Mouse (Mus musculus): ENCODE results near the gene Cdcp2. TPM values are rescaled to one million over a fixed set of nuclear protein-coding genes. Genes with fewer than 3 reads are reported as not detected.

The Cdcp2 gene
- total RNA-seq, 1 experiment, result 0.09 TPM

DNA sequence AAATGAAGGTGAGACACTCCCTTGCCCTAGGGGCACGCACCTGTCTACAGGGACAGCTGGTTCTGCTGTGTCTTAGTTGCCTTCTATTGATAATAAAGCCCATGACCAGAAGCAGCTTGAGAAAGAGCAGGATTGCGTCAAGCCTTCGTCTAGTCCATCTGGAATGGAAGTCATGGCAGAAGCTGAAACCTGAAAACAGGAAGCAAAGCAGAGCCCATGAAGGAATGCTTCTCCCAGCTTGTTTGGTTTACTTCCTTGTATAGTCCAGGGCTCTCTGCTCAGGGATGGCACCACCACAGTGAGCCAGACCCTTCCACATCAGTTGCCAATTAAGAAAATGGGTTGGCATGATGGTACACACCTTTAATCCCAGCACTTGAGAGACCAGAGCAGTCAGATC, 14.5 kb upstream of the Cdcp2 start:
- Histone ChIP-seq H3K4me1 (ENCODE audit: control insufficient read depth in 2 of 2, insufficient read depth in 2 of 2, low read length in 2 of 2, poor library complexity in 1 of 2) (peaks cover 0 to 2% of the 10 kb centered on the region in 2 experiments; a peak in 1 of 4 replicates), H3K27ac (ENCODE audit: insufficient read depth, low read depth, low read length, poor library complexity, severe bottlenecking) (no peak overlapping the region), H3K9me3 (ENCODE audit: control insufficient read depth, insufficient read depth, low read depth, low read length) (no peaks in the 10 kb centered on the region), H3K9ac (ENCODE audit: insufficient read depth, low read depth, low read length, poor library complexity, severe bottlenecking) (no peak overlapping the region), H3K36me3 (ENCODE audit: control insufficient read depth, insufficient read depth, low read length, poor library complexity, severe bottlenecking) (no peaks in the 10 kb centered on the region), H3K4me3 (ENCODE audit: insufficient read depth in 1 of 2, low read depth in 1 of 2, low read length in 2 of 2, poor library complexity in 1 of 2, severe bottlenecking in 1 of 2) (no peak overlapping the region)
- no peak for TF ChIP-seq HCFC1 (IDR thresholded peaks at IDR 0.05; ENCODE audit: borderline replicate concordance, insufficient read depth, low read length)
- TF ChIP-seq CHD2 (IDR thresholded peaks at IDR 0.05; ENCODE audit: low read depth, low read length), result no peak
- in situ Hi-C loops (cut with MboI; ENCODE audit: low sequenced_read_pairs in 2 of 2, unreplicated experiment in 2 of 2), result no loop called here
- no peak for DNase-seq (ENCODE audit: low read depth, low spot score)

DNA sequence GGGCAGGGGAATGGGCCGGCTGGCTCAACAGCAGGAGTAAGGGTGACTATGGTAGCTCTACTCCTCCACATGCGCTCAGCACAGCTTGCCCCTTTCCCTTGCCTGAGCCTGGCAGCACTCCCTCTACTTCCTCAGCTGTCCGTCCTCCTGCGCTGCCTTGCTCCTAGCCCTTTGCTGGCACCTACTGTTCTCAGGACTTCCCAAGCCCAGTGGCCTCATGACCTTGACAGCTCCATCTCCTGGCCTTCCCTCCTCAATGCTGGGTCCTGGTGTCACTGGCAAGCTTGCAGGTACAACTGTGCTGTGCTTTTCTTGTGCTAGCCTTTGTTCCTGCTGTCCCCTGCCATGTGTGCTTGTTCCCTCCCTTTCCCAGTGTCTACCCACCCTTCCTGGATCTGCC, 13.6 kb upstream of the Cdcp2 start:
- H3K4me1 ChIP-seq (ENCODE audit: control insufficient read depth in 2 of 2, insufficient read depth in 2 of 2, low read length in 2 of 2, poor library complexity in 1 of 2), result peaks cover 0 to 2% of the 10 kb centered on the region in 2 experiments; a peak in 1 of 4 replicates
- H3K27ac ChIP-seq (ENCODE audit: insufficient read depth, low read depth, low read length, poor library complexity, severe bottlenecking), result no peak overlapping the region
- H3K9ac ChIP-seq (ENCODE audit: insufficient read depth, low read depth, low read length, poor library complexity, severe bottlenecking), result no peak overlapping the region
- H3K9me3 ChIP-seq (ENCODE audit: control insufficient read depth, insufficient read depth, low read depth, low read length), result no peaks in the 10 kb centered on the region
- no peak overlapping the region for H3K4me3 ChIP-seq (ENCODE audit: insufficient read depth in 1 of 2, low read depth in 1 of 2, low read length in 2 of 2, poor library complexity in 1 of 2, severe bottlenecking in 1 of 2)
- H3K36me3 ChIP-seq (ENCODE audit: control insufficient read depth, insufficient read depth, low read length, poor library complexity, severe bottlenecking), result no peaks in the 10 kb centered on the region
- in situ Hi-C loops (cut with MboI; ENCODE audit: low sequenced_read_pairs in 2 of 2, unreplicated experiment in 2 of 2), result no loop called here
- DNase-seq (ENCODE audit: low read depth, low spot score), result no peak
- TF ChIP-seq HCFC1 (IDR thresholded peaks at IDR 0.05; ENCODE audit: borderline replicate concordance, insufficient read depth, low read length) (no peak), ZNF384 (IDR thresholded peaks at IDR 0.05; ENCODE audit: low read depth, low read length) (no peak), CHD2 (IDR thresholded peaks at IDR 0.05; ENCODE audit: low read depth, low read length) (no peak), MAFK (IDR thresholded peaks at IDR 0.05; ENCODE audit: insufficient read depth, low read depth, low read length) (no peak), ZC3H11A (IDR thresholded peaks at IDR 0.05; ENCODE audit: borderline replicate concordance, low read depth, low read length) (no peak)

DNA sequence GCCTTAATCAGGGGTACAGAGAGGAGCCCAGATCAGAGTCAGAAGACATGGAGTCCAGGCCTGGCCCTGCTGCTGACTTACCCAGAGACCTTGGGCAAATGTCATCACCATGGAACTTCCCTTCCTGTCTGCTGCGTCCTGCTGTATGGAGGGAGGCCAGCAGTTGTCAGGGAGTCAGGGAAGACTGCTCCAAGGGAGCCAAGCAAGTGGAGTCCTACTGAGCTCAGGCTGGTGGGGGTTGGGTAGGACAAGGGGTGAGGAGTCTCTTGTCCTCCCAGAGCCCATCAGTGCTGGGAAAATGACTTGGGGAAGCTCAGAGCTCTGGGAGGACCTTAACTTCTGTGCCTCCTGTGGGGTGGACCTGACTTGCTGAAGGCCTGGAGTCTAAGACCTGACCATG, 12.3 kb upstream of the Cdcp2 start:
- no peaks in the 10 kb centered on the region for H3K9me3 ChIP-seq (ENCODE audit: control insufficient read depth, insufficient read depth, low read depth, low read length)
- peaks cover 0 to 2% of the 10 kb centered on the region in 2 experiments; a peak in 1 of 4 replicates for H3K4me1 ChIP-seq (ENCODE audit: control insufficient read depth in 2 of 2, insufficient read depth in 2 of 2, low read length in 2 of 2, poor library complexity in 1 of 2)
- no peak overlapping the region for H3K9ac ChIP-seq (ENCODE audit: insufficient read depth, low read depth, low read length, poor library complexity, severe bottlenecking)
- no peak overlapping the region for H3K4me3 ChIP-seq (ENCODE audit: insufficient read depth in 1 of 2, low read depth in 1 of 2, low read length in 2 of 2, poor library complexity in 1 of 2, severe bottlenecking in 1 of 2)
- no peaks in the 10 kb centered on the region for H3K36me3 ChIP-seq (ENCODE audit: control insufficient read depth, insufficient read depth, low read length, poor library complexity, severe bottlenecking)
- H3K27ac ChIP-seq (ENCODE audit: insufficient read depth, low read depth, low read length, poor library complexity, severe bottlenecking), result no peak overlapping the region
- no peak for DNase-seq (ENCODE audit: low read depth, low spot score)
- TF ChIP-seq ZC3H11A (IDR thresholded peaks at IDR 0.05; ENCODE audit: borderline replicate concordance, low read depth, low read length), result no peak
- no peak for TF ChIP-seq CHD2 (IDR thresholded peaks at IDR 0.05; ENCODE audit: low read depth, low read length)
- TF ChIP-seq ZNF384 (IDR thresholded peaks at IDR 0.05; ENCODE audit: low read depth, low read length), result no peak
- TF ChIP-seq MAFK (IDR thresholded peaks at IDR 0.05; ENCODE audit: insufficient read depth, low read depth, low read length), result no peak
- TF ChIP-seq HCFC1 (IDR thresholded peaks at IDR 0.05; ENCODE audit: borderline replicate concordance, insufficient read depth, low read length), result no peak
- in situ Hi-C loops (cut with MboI; ENCODE audit: low sequenced_read_pairs in 2 of 2, unreplicated experiment in 2 of 2), result no loop called here

DNA sequence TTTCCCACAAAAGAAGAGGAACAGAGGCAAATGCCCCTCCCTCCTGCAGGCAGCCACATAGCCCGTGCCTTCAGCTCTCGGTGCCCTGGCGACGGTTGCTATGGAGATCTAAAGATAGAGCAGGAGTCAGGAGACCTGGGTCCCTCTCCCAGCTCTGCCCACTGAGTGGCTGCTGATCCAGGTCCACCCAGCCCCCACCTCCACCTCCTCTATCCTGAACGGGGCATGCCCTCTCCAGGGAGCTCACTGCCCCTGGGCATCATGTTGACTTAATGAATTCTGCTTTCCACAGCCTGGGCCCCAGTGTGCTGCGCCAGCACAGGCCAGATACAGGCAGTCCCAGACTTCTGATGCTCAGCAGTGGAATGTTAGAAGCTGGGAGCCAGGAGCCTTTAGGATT, 11.8 kb upstream of the Cdcp2 start:
- Histone ChIP-seq H3K27ac (ENCODE audit: insufficient read depth, low read depth, low read length, poor library complexity, severe bottlenecking) (no peak overlapping the region), H3K9me3 (ENCODE audit: control insufficient read depth, insufficient read depth, low read depth, low read length) (no peaks in the 10 kb centered on the region), H3K4me1 (ENCODE audit: control insufficient read depth in 2 of 2, insufficient read depth in 2 of 2, low read length in 2 of 2, poor library complexity in 1 of 2) (peaks cover 0 to 2% of the 10 kb centered on the region in 2 experiments; a peak in 1 of 4 replicates), H3K4me3 (ENCODE audit: insufficient read depth in 1 of 2, low read depth in 1 of 2, low read length in 2 of 2, poor library complexity in 1 of 2, severe bottlenecking in 1 of 2) (no peak overlapping the region), H3K9ac (ENCODE audit: insufficient read depth, low read depth, low read length, poor library complexity, severe bottlenecking) (no peak overlapping the region), H3K36me3 (ENCODE audit: control insufficient read depth, insufficient read depth, low read length, poor library complexity, severe bottlenecking) (no peaks in the 10 kb centered on the region)
- in situ Hi-C loops (cut with MboI; ENCODE audit: low sequenced_read_pairs in 2 of 2, unreplicated experiment in 2 of 2), result no loop called here
- no peak for TF ChIP-seq CHD2 (IDR thresholded peaks at IDR 0.05; ENCODE audit: low read depth, low read length)
- TF ChIP-seq ZC3H11A (IDR thresholded peaks at IDR 0.05; ENCODE audit: borderline replicate concordance, low read depth, low read length), result no peak
- no peak for TF ChIP-seq MAFK (IDR thresholded peaks at IDR 0.05; ENCODE audit: insufficient read depth, low read depth, low read length)
- TF ChIP-seq HCFC1 (IDR thresholded peaks at IDR 0.05; ENCODE audit: borderline replicate concordance, insufficient read depth, low read length), result no peak
- TF ChIP-seq ZNF384 (IDR thresholded peaks at IDR 0.05; ENCODE audit: low read depth, low read length), result no peak
- no peak for DNase-seq (ENCODE audit: low read depth, low spot score)

DNA sequence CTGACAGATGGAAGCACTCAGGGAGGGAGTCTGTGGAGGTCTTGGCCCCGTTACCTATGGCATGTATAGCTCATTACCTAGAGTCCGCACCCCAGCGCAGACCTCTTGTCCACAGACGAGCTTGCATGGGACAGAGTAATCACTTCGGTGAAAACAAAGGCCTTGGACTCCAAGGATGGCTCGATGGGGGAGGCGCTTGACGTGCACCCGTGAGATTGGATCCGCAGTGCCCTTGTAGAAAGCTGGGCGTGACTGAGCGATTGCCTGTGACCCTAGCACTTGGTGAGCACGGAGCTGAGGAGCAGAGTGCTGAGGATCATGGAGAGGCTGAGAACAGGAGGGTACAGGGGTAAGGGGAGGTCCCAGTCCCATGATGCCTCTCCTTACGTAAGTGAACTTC, 5.0 kb upstream of the Cdcp2 start:
- no peak overlapping the region for H3K9ac ChIP-seq (ENCODE audit: insufficient read depth, low read depth, low read length, poor library complexity, severe bottlenecking)
- DNase-seq (ENCODE audit: low read depth, low spot score), result no peak
- H3K9me3 ChIP-seq (ENCODE audit: control insufficient read depth, insufficient read depth, low read depth, low read length), result no peaks in the 10 kb centered on the region
- H3K4me1 ChIP-seq (ENCODE audit: control insufficient read depth in 2 of 2, insufficient read depth in 2 of 2, low read length in 2 of 2, poor library complexity in 1 of 2), result peaks cover 0 to 12% of the 10 kb centered on the region in 2 experiments; a peak in 3 of 4 replicates
- TF ChIP-seq ZC3H11A (IDR thresholded peaks at IDR 0.05; ENCODE audit: borderline replicate concordance, low read depth, low read length) (no peak), CHD2 (IDR thresholded peaks at IDR 0.05; ENCODE audit: low read depth, low read length) (no peak), MAFK (IDR thresholded peaks at IDR 0.05; ENCODE audit: insufficient read depth, low read depth, low read length) (no peak), HCFC1 (IDR thresholded peaks at IDR 0.05; ENCODE audit: borderline replicate concordance, insufficient read depth, low read length) (no peak), ZNF384 (IDR thresholded peaks at IDR 0.05; ENCODE audit: low read depth, low read length) (no peak)
- in situ Hi-C loops (cut with MboI; ENCODE audit: low sequenced_read_pairs in 2 of 2, unreplicated experiment in 2 of 2), result no loop called here
- H3K27ac ChIP-seq (ENCODE audit: insufficient read depth, low read depth, low read length, poor library complexity, severe bottlenecking), result no peak overlapping the region
- H3K4me3 ChIP-seq (ENCODE audit: insufficient read depth in 1 of 2, low read depth in 1 of 2, low read length in 2 of 2, poor library complexity in 1 of 2, severe bottlenecking in 1 of 2), result no peak overlapping the region
- no peaks in the 10 kb centered on the region for H3K36me3 ChIP-seq (ENCODE audit: control insufficient read depth, insufficient read depth, low read length, poor library complexity, severe bottlenecking)

Measured in ES-E14 (cell line).